Mouse (Mus musculus): ENCODE results near the gene Akap8l. TPM values are rescaled to one million over a fixed set of nuclear protein-coding genes. Genes with fewer than 3 reads are reported as not detected.

The Akap8l gene
- total RNA-seq, 1 experiment: 63.6 TPM

- peak within 1 kb of the TSS; percentile 85 to 90 for H3K4me3 ChIP-seq (ENCODE audit: insufficient read depth in 1 of 2, low read depth in 1 of 2, low read length in 2 of 2, poor library complexity in 1 of 2, severe bottlenecking in 1 of 2)
- DNase-seq (ENCODE audit: low read depth, low spot score): peak; percentile 96
- in situ Hi-C loops (cut with MboI; ENCODE audit: low sequenced_read_pairs in 2 of 2, unreplicated experiment in 2 of 2): no loop called here
- peak within 1 kb of the TSS; percentile 94 for H3K27ac ChIP-seq (ENCODE audit: insufficient read depth, low read depth, low read length, poor library complexity, severe bottlenecking)
- peaks cover 21% of the 10 kb centered on the region for H3K36me3 ChIP-seq (ENCODE audit: control insufficient read depth, insufficient read depth, low read length, poor library complexity, severe bottlenecking)
- H3K9ac ChIP-seq (ENCODE audit: insufficient read depth, low read depth, low read length, poor library complexity, severe bottlenecking): peak within 1 kb of the TSS; percentile 96
- H3K9me3 ChIP-seq (ENCODE audit: control insufficient read depth, insufficient read depth, low read depth, low read length): no peaks in the 10 kb centered on the region
- TF ChIP-seq ZNF384 (IDR thresholded peaks at IDR 0.05; ENCODE audit: low read depth, low read length) (no peak), CHD2 (IDR thresholded peaks at IDR 0.05; ENCODE audit: low read depth, low read length) (0 out of 2 replicates have a peak, but pooled peaks have one; percentile 36), MAFK (IDR thresholded peaks at IDR 0.05; ENCODE audit: insufficient read depth, low read depth, low read length) (no peak), HCFC1 (IDR thresholded peaks at IDR 0.05; ENCODE audit: borderline replicate concordance, insufficient read depth, low read length) (peak; percentile 41), ZC3H11A (IDR thresholded peaks at IDR 0.05; ENCODE audit: borderline replicate concordance, low read depth, low read length) (no peak)
- H3K4me1 ChIP-seq (ENCODE audit: control insufficient read depth in 2 of 2, insufficient read depth in 2 of 2, low read length in 2 of 2, poor library complexity in 1 of 2): peaks cover 8 to 9% of the 10 kb centered on the region in 2 experiments; a peak in 3 of 4 replicates
Observed at GRCm38 (mm10) chr17:32320597-32321389, 29.6 kb downstream of the Akap8l start, which contains the start of gene Akap8. Gene Akap8, minus strand, starts transcription at chr17:32321238.

- TF ChIP-seq MAFK (IDR thresholded peaks at IDR 0.05; ENCODE audit: insufficient read depth, low read depth, low read length): no peak
- no peak for TF ChIP-seq ZNF384 (IDR thresholded peaks at IDR 0.05; ENCODE audit: low read depth, low read length)
- no peak for TF ChIP-seq CHD2 (IDR thresholded peaks at IDR 0.05; ENCODE audit: low read depth, low read length)
- no peak for TF ChIP-seq HCFC1 (IDR thresholded peaks at IDR 0.05; ENCODE audit: borderline replicate concordance, insufficient read depth, low read length)
- no peak for TF ChIP-seq ZC3H11A (IDR thresholded peaks at IDR 0.05; ENCODE audit: borderline replicate concordance, low read depth, low read length)
- Histone ChIP-seq H3K9me3 (ENCODE audit: control insufficient read depth, insufficient read depth, low read depth, low read length) (no peaks in the 10 kb centered on the region), H3K4me1 (ENCODE audit: control insufficient read depth in 2 of 2, insufficient read depth in 2 of 2, low read length in 2 of 2, poor library complexity in 1 of 2) (peaks cover 8 to 9% of the 10 kb centered on the region in 2 experiments; a peak in 3 of 4 replicates), H3K27ac (ENCODE audit: insufficient read depth, low read depth, low read length, poor library complexity, severe bottlenecking) (peak overlapping the region; percentile 94), H3K9ac (ENCODE audit: insufficient read depth, low read depth, low read length, poor library complexity, severe bottlenecking) (peak overlapping the region; percentile 96), H3K36me3 (ENCODE audit: control insufficient read depth, insufficient read depth, low read length, poor library complexity, severe bottlenecking) (peaks cover 28% of the 10 kb centered on the region), H3K4me3 (ENCODE audit: insufficient read depth in 1 of 2, low read depth in 1 of 2, low read length in 2 of 2, poor library complexity in 1 of 2, severe bottlenecking in 1 of 2) (peak overlapping the region; percentile 85 to 90)
- in situ Hi-C loops (cut with MboI; ENCODE audit: low sequenced_read_pairs in 2 of 2, unreplicated experiment in 2 of 2): no loop called here
- no peak for DNase-seq (ENCODE audit: low read depth, low spot score)
Observed at GRCm38 (mm10) chr17:32319950-32320349, 30.5 kb downstream of the Akap8l start.

- in situ Hi-C loops (cut with MboI; ENCODE audit: low sequenced_read_pairs in 2 of 2, unreplicated experiment in 2 of 2): no loop called here
- Histone ChIP-seq H3K9me3 (ENCODE audit: control insufficient read depth, insufficient read depth, low read depth, low read length) (no peaks in the 10 kb centered on the region), H3K36me3 (ENCODE audit: control insufficient read depth, insufficient read depth, low read length, poor library complexity, severe bottlenecking) (peaks cover 49% of the 10 kb centered on the region), H3K9ac (ENCODE audit: insufficient read depth, low read depth, low read length, poor library complexity, severe bottlenecking) (no peak overlapping the region), H3K27ac (ENCODE audit: insufficient read depth, low read depth, low read length, poor library complexity, severe bottlenecking) (no peak overlapping the region), H3K4me3 (ENCODE audit: insufficient read depth in 1 of 2, low read depth in 1 of 2, low read length in 2 of 2, poor library complexity in 1 of 2, severe bottlenecking in 1 of 2) (no peak overlapping the region), H3K4me1 (ENCODE audit: control insufficient read depth in 2 of 2, insufficient read depth in 2 of 2, low read length in 2 of 2, poor library complexity in 1 of 2) (peaks cover 8 to 9% of the 10 kb centered on the region in 2 experiments; a peak in 3 of 4 replicates)
- TF ChIP-seq ZNF384 (IDR thresholded peaks at IDR 0.05; ENCODE audit: low read depth, low read length): no peak
- TF ChIP-seq MAFK (IDR thresholded peaks at IDR 0.05; ENCODE audit: insufficient read depth, low read depth, low read length): no peak
- no peak for TF ChIP-seq HCFC1 (IDR thresholded peaks at IDR 0.05; ENCODE audit: borderline replicate concordance, insufficient read depth, low read length)
- TF ChIP-seq ZC3H11A (IDR thresholded peaks at IDR 0.05; ENCODE audit: borderline replicate concordance, low read depth, low read length): no peak
- no peak for TF ChIP-seq CHD2 (IDR thresholded peaks at IDR 0.05; ENCODE audit: low read depth, low read length)
- no peak for DNase-seq (ENCODE audit: low read depth, low spot score)
Observed at GRCm38 (mm10) chr17:32317708-32318107, 32.7 kb downstream of the Akap8l start.

- Histone ChIP-seq H3K4me1 (ENCODE audit: control insufficient read depth in 2 of 2, insufficient read depth in 2 of 2, low read length in 2 of 2, poor library complexity in 1 of 2) (peaks cover 5 to 8% of the 10 kb centered on the region in 2 experiments; a peak in 2 of 4 replicates), H3K36me3 (ENCODE audit: control insufficient read depth, insufficient read depth, low read length, poor library complexity, severe bottlenecking) (peaks cover 55% of the 10 kb centered on the region), H3K4me3 (ENCODE audit: insufficient read depth in 1 of 2, low read depth in 1 of 2, low read length in 2 of 2, poor library complexity in 1 of 2, severe bottlenecking in 1 of 2) (no peak overlapping the region), H3K9ac (ENCODE audit: insufficient read depth, low read depth, low read length, poor library complexity, severe bottlenecking) (no peak overlapping the region), H3K9me3 (ENCODE audit: control insufficient read depth, insufficient read depth, low read depth, low read length) (no peaks in the 10 kb centered on the region), H3K27ac (ENCODE audit: insufficient read depth, low read depth, low read length, poor library complexity, severe bottlenecking) (no peak overlapping the region)
- in situ Hi-C loops (cut with MboI; ENCODE audit: low sequenced_read_pairs in 2 of 2, unreplicated experiment in 2 of 2): no loop called here
- TF ChIP-seq CHD2 (IDR thresholded peaks at IDR 0.05; ENCODE audit: low read depth, low read length): no peak
- TF ChIP-seq HCFC1 (IDR thresholded peaks at IDR 0.05; ENCODE audit: borderline replicate concordance, insufficient read depth, low read length): no peak
- TF ChIP-seq ZC3H11A (IDR thresholded peaks at IDR 0.05; ENCODE audit: borderline replicate concordance, low read depth, low read length): no peak
- no peak for DNase-seq (ENCODE audit: low read depth, low spot score)
Observed at GRCm38 (mm10) chr17:32317032-32317431, 33.4 kb downstream of the Akap8l start.
